Mouse (Mus musculus): ENCODE results near the gene Dab2ip.

GRCm38 (mm10) chr2:35622261-35623103 is 64.4 kb downstream of the Dab2ip start:
- TF ChIP-seq CTCF (IDR thresholded peaks at IDR 0.05; ENCODE audit: low read depth, low read length) (no peak), POLR2AphosphoS5 (IDR thresholded peaks at IDR 0.05; ENCODE audit: insufficient replicate concordance, low read depth, low read length) (no peak), GATA1 (IDR thresholded peaks at IDR 0.05; ENCODE audit: borderline replicate concordance, low read length) (no peak)

All from G1E (cell line).